Mouse (Mus musculus) liver, adult 10 weeks (tissue): Measurements from ENCODE around the gene Ddx31. TPM values are rescaled to one million over a fixed set of nuclear protein-coding genes. Genes with fewer than 3 reads are reported as not detected.

ENCODE experiments used
- polyA plus RNA-seq: library from polyadenylated mRNA; stranded (reverse); fragments of 350-450 nt; fragmentation: Illumina TruSeq; extraction: RNeasy Lipid Tissue Mini Kit (QIAGEN cat#74804); gene quantifications from one replicate; pipeline ENCODE4 v1.2.3, GENCODE M21; 2014; ENCODE audit warnings: low read depth, low replicate concordance

Gene Ddx31
- 3.6 TPM for polyA plus RNA-seq

GRCm38 (mm10) chr2:28840222-28840951 is at the start of gene Ddx31, which contains the start of gene Gtf3c4:
TSS of gene Ddx31 (plus strand) at chr2:28840406.
TSS of gene Gtf3c4 (minus strand) at chr2:28840360.

GRCm38 (mm10) chr2:28916513-28916865 is 76.3 kb downstream of the Ddx31 start, which contains the start of gene Barhl1:
TSS of gene Barhl1 (minus strand) at chr2:28916668.

Other genes with a start within 250 kb of the Ddx31 start
- gene Gfi1b, start 218.4 kb upstream of the Ddx31 start, polyA plus RNA-seq = not detected
- 6.1 TPM for gene Tsc1, start 199.2 kb upstream of the Ddx31 start, polyA plus RNA-seq
- not detected for gene Spaca9, start 140.7 kb upstream of the Ddx31 start, polyA plus RNA-seq
- gene Ak8, start 140.2 kb upstream of the Ddx31 start, polyA plus RNA-seq = not detected
- gene Gtf3c4, start within 50 bp of the Ddx31 start, polyA plus RNA-seq = 8.1 TPM
- not detected for gene Barhl1, start 76.3 kb downstream of the Ddx31 start, polyA plus RNA-seq
- not detected for gene Cfap77, start 214.7 kb downstream of the Ddx31 start, polyA plus RNA-seq
- gene Ttf1, start 219.9 kb downstream of the Ddx31 start, polyA plus RNA-seq = 4.6 TPM